Mouse (Mus musculus) 3134 (cell line): Measurements from ENCODE around the gene Fbxo21.

Source experiments
- DNase-seq: peaks from one replicate; pipeline ENCODE4 v3.0.0-alpha.2; 2011; ENCODE audit warnings: low spot score; ENCODE audit not compliant: insufficient read length; ENCODE audit errors: extremely low read depth

Fbxo21 gene

GRCm38 (mm10) chr5:118015669-118016068 is 39.1 kb downstream of the Fbxo21 start:
- DNase-seq = no peak

GRCm38 (mm10) chr5:118017527-118017926 is 41.0 kb downstream of the Fbxo21 start:
- DNase-seq = no peak

GRCm38 (mm10) chr5:118019905-118020304 is 43.4 kb downstream of the Fbxo21 start:
- no peak for DNase-seq

DNA sequence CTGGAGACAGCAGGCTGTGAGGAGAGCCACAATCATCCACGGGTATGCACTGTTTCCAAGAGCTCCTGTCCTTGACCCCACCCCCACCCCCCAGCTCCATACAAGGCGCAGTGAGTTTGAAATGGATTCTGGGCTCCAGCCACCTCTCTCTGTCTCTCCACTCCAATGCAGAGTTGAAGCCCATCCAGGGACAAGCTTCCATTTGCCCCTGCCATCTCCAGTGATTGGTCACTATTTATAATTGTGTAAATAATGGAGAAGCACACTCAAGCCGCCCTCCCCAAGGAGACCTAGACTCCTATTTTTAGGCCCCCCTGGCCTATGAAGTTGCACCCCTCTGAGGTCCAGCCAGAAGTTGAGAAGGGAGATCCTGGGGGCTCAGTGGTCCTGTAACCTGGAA is 46.5 kb downstream of the Fbxo21 start:
- no peak for DNase-seq

DNA sequence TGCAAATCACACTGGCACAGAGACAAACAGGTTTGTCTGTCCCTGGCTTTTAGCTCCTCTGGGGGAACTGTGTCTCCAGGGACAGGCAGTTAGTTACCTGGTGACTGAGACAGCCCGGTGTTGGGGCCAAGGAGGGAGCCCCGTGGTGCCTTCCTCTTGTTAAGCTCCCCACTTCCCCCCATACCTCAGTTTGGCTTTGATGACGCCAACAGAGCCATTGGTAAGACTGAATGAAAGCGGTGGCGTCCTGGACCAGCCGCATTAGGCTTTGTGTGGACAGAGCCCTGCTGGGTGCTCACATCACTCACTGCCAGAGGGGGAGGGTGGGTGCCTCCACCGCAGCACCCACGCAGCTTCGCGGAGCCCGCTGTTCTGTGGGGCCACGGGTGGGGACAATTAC is 49.4 kb downstream of the Fbxo21 start:
- no peak for DNase-seq

DNA sequence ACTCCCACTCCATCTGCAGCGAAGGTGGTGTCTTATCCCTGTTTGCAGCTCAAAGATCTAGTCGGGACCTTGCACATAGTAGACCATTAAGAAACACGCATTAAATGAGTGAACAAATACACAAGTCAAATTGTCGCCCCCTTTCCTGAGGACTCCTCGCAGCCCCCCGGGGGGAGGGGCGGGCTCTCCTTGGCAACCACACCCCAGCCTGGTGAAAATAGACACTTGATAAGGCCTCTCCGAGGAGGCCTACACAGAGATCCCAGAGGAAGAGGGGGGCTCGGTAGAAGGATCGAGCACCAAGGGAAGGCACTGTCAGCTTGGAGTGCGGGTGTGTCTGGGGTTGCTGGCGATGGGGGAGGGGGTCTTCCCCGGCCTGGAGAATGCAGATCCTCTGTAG is 49.8 kb downstream of the Fbxo21 start:
- no peak for DNase-seq

- no peak for DNase-seq
These were observed 50.7 kb downstream of the Fbxo21 start for GRCm38 (mm10) chr5:118027101-118027697.

GRCm38 (mm10) chr5:118027698-118028190 is 51.2 kb downstream of the Fbxo21 start, which contains the start of gene Tesc:
Gene Tesc (plus strand): TSS chr5:118027743.
- no peak for DNase-seq

DNA sequence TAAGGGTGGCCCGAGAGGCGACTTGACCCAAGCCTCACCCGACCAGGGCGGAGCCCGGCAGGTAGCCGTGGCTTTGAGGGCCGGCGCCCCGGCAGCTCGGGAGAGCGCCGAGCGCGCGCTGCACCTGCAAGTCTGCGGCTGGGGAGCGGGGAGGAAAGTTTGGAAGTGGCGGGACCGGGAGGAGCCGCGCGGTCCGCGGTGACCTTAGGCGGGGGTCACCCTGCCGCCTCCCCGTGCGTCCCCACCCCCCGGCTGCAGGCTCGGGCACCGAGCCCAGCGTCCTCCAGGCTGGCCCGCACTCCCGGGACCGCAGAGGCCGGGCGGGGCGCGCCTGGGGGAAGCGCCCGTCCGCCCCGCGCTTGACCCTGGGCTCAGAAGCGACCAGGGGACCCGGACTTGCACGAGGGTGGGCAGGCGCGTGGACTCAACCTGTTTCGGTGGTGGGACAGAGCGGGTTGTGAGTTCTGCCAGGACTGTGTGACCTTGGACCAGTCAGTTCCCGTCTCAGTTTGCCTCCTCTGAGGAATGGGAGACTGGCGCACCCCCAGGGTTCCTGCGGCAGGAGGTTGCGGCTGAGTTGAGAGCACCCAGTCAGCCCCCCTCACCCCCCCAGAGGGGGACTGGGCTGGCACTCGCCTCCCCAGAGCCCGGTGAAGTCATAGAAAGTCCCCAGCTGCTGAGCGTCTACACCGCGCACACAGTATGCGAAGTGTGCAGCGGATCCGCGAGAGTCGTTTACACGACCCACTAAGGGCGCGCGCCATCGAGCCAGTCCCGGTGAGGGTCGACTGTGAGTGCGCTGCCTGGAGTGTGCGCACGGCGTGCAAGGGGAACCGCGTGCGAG is 51.9 kb downstream of the Fbxo21 start:
- no peak for DNase-seq

DNA sequence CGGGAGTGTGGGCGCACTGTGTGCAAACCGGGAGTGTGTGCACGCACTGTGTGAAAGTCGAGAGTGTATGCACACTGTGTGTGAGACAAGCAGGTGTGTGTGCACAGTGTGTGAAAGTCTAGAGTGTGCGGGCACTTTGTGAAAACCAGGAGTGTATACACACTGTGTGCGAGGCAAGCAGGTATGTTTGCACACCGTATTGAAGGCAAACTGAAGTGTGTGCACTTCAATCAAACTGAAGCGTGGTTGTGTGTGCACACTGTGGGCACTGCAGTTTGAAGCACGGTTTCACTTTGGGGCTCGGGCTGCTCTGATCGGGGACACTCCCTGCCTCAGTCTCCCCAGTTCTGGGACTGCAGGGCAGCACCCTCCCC is 52.5 kb downstream of the Fbxo21 start:
- no peak for DNase-seq

DNA sequence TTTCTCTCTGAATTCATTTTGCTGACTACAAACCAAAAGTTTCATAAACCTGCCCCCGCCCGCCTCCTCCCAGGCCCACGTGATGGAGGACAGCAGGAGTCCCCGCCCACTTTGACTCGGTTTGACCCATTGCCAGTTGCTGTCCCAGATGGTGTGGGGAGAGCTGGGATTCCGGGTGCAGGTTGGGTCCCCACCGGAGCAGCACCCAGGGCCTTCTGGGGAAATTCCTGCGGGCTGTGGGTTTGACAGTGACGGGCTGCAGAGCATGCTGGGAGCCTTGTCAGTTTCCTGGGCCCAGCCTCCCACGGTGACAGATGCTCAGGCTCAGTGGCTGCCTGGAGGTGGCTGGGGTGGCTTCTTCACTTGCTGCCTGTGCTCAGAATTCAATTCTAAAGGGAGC is 52.9 kb downstream of the Fbxo21 start:
- DNase-seq = no peak

DNA sequence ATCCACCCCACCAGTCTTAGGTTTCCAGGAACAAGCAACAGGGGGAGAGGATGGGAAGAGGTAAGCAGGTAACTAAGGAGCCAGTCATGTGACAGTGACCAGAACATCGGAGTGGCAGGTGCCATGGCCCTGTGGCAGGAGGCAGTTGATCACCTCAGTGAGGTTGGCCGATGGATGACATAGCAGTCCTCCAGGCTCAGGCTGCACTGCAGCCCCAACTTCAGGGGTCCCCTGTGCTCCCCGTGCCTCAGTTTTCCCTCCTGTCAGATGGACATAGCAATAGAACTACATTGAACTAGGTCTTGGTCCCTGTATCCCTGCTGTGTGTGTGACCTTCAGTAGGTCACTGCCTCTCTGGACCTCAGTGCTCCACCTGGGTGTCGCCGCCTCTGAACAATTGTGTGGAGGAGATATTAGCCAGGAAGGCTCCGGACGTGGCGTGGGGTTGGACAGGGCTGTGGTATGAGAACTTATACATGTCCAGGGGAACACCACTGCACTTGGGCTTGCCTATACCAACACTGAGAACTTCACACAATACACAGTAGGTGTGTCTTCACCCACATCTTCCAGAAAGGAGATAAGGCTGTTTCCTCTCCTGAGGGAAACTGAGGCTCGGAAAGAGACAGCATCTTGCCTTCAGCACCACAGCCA is 53.6 kb downstream of the Fbxo21 start:
- no peak for DNase-seq

GRCm38 (mm10) chr5:118031059-118031458 is 54.5 kb downstream of the Fbxo21 start:
- DNase-seq = no peak

DNA sequence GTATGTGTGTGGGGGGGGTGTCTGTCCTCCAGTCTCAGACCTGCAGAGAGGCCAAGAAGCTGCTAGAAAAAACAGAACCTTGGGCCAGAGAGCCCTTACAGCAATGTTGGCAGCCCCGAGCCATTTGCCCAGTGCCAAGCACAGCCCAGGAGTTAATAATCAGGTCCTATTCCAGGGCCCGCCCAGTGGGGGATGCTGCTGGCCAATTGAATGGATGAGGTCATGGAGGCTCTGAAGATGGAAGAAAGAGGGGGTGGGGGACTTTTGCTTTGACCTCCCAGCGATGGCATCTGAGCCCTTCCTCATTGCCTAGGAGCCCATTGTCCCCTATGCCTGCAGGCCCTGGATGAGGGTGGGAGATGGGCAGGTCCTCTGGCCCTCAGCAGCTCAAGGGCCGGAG is 55.0 kb downstream of the Fbxo21 start:
- DNase-seq = no peak

DNA sequence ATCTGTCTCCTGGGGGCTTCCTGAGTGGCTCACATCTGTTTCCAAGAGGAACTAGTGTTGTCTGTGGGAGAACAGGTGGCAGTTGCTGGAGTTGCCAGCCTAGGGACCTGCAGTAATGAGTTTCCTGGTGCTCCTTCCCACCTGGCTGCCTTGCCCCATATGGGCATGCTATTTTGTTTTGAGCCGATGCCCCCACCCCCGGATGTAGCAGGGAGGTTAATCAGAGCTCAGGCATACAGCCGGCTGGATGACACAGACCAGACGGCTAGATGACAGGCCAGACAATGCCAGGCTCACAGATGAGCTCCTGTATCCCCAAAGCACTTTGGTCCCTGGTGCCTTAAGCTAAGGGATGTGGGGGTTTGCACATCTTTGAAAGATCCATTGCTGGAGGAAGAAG is 56.8 kb downstream of the Fbxo21 start:
- no peak for DNase-seq

GRCm38 (mm10) chr5:118033740-118034139 is 57.2 kb downstream of the Fbxo21 start:
- no peak for DNase-seq

DNA sequence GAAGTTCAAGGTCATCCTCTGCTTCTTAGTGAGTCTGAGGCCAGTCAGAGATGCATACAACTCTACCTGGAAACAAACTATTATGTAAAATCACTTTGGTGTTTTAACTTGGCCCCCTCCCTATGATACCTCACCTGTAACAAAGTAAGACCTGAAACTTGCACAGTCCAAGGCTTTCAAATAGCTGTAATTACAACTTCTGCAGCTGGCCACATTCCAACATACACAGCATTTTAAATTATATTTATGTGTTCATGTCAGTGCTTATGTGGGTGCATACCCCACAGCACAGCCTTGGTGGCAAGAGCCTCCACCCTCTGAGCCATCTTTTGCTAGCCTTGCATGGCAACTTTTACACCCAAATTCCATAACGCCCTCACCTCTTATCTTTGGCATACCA is 58.1 kb downstream of the Fbxo21 start:
- no peak for DNase-seq

- DNase-seq = no peak
These were observed 59.3 kb downstream of the Fbxo21 start for GRCm38 (mm10) chr5:118035786-118036185.

GRCm38 (mm10) chr5:118036888-118037797 is 60.6 kb downstream of the Fbxo21 start:
- DNase-seq = no peak

DNA sequence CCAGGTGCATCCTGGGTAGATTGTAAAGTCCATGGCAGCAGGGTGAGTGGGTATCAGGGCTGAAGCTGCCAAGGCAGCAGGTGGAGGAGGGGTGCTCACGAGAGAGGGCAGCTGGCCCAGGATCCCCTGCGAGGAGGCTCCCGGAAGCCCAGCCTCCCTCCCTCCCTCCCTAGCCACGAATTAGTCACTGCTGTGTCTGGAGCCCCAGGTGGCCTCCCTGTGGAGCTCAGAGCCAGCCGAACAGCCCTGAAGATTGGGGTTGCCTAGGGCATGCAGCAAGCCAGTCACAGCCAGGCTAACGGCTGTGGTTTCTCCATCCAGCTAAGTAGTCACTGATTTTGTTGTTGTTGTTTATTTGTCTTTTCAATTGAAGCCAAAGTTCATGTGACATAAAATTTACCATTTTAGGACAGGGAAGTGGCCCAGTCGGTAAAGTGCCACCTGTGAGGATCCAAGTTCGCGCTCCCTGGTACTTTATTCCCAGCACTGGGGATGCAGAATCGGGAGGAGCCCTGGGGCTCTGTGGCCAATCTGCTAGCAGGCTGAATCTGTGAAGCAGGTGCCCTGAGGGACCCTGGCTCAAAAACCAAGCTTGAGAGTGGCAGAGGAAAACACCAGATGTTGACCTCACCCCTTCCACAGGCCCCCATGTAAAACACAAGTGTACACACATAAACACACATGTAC is 61.4 kb downstream of the Fbxo21 start:
- DNase-seq = peak; percentile 41
